Mouse (Mus musculus) embryonic facial prominence, embryonic 10.5 days (tissue): ENCODE data around the gene Akt1s1. TPM values are rescaled to one million over a fixed set of nuclear protein-coding genes. Genes with fewer than 3 reads are reported as not detected.
A peak's percentile ranks its signal among the peaks of the same experiment; 100 is the strongest.

Source experiments
- DNase-seq: peaks from one replicate; pipeline ENCODE4 v3.0.0-alpha.2; 2017; ENCODE audit warnings: low spot score
- H3K27ac ChIP-seq: fragments of 300-500 bp; sonication (generic); replicated peaks from 2 replicates; pipeline ENCODE4 v1.5.1; 2016; ENCODE audit warnings: mild to moderate bottlenecking
- H3K27me3 ChIP-seq: fragments of 300-500 bp; sonication (generic); replicated peaks from 2 replicates; pipeline ENCODE4 v1.6.1; 2016; ENCODE audit warnings: low read depth, mild to moderate bottlenecking; ENCODE audit not compliant: poor library complexity, severe bottlenecking
- H3K36me3 ChIP-seq: fragments of 300-500 bp; sonication (generic); replicated peaks from 2 replicates; pipeline ENCODE4 v1.6.1; 2016; ENCODE audit warnings: mild to moderate bottlenecking, moderate library complexity
- H3K4me1 ChIP-seq: fragments of 300-500 bp; sonication (generic); 2 replicates; pipeline ENCODE4 v1.6.1; 2016
- H3K4me3 ChIP-seq: fragments of 300-500 bp; sonication (generic); 2 replicates; pipeline ENCODE4 v1.5.1; 2016; ENCODE audit warnings: mild to moderate bottlenecking, moderate library complexity
- H3K9me3 ChIP-seq: fragments of 300-500 bp; sonication (generic); 2 replicates; pipeline ENCODE4 v1.6.1; 2016; ENCODE audit warnings: mild to moderate bottlenecking
- WGBS: fragments of 180-500 bp; shearing (Covaris S2); methylation state at CpG from one replicate; pipeline ENCODE4 v1.1.7; 2016; 5-methylcytosine and 5-hydroxymethylcytosine counted together
- polyA plus RNA-seq: library from polyadenylated mRNA; unstranded; fragments of >200 nt; fragmentation: Nextera tagmentation; extraction: Ambion mirVana; gene quantifications from 2 replicates; pipeline ENCODE4 v1.2.1, GENCODE M21; 2016

Gene Akt1s1
- polyA plus RNA-seq, 1 experiment from 2014 or later: 95.4 TPM

DNA sequence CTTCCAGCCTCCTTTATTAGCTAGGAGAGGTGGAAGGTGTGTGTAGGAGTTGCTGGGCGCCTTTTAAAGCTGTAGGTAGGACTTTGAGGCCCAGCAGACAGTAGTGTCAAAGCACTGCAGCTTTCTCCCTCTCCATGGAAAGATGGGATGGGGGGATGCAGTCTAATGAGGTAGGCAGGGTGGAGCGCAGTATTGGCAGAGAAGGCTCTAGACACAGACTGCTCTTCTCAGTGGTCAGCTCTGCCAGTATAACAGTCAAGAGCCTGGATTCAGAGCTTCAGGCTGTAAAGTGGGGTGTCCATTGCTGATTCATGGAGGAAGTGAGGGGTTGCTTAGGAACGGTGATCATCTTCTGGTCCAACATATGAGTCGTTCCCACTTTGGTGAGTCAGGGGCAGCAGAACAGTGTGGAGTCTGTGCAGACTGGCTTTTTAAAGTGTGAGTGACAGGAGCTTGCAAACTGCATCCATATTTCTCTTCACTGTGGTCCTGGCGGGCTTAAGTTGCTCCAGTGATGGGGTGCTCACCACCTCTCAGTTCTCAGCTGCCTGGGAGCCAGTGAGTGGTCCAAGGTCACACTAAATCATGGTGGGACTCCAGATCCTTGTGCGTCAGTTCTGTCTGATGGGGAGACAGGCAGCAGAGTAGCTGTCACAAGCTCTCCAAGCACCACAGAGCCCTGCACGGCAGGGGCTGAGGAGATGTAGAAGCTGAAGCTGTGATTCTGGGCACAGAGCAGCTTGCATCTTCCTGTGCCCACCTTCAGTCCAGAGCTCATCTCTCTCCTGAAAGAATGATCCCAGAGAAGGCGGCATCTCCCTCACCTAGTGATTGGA is 2.2 kb downstream of the Akt1s1 start:
- WGBS: 80% methylated on average over 8 of the region's 8 CpGs
- Histone ChIP-seq H3K4me3 (peak overlapping the region; percentile 82), H3K36me3 (peaks cover 36% of the 10 kb centered on the region), H3K27me3 (no peaks in the 10 kb centered on the region), H3K27ac (peak overlapping the region; percentile 92), H3K9me3 (no peaks in the 10 kb centered on the region), H3K4me1 (peaks cover 64% of the 10 kb centered on the region)
- DNase-seq: no peak

DNA sequence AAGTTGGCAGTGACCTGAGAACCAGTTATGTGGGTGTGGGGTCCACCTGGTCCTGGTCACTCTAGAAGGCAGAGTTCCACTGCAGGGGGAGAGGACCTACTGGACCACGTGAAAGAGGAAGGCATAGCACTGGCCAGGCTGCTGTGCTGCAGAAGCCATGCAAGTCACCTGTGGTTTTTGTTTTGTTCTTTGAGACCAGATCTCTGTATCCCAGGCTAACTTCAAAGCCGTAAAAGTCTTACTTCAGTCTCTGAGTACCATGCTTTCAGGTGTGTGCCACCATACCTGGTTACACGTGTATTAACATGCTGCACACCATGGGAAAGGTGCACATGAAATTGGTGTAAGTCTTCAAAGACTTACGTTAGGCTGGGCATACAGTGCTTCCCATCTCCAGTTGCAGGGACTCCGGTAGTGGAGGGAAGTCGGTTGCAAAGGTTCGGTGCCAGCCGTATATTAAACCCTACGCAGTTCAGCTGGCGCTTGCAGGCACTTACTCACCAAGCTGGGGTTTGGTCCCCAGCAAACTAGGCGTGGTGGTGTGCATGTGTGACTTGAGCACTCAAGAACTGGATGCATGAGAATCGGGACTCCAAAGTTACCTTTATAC is 2.9 kb downstream of the Akt1s1 start:
- H3K27ac ChIP-seq: no peak overlapping the region
- H3K9me3 ChIP-seq: no peaks in the 10 kb centered on the region
- peaks cover 28% of the 10 kb centered on the region for H3K36me3 ChIP-seq
- WGBS: 92% methylated on average over 12 of the region's 12 CpGs
- H3K27me3 ChIP-seq: no peaks in the 10 kb centered on the region
- H3K4me1 ChIP-seq: peaks cover 69% of the 10 kb centered on the region
- DNase-seq: no peak
- H3K4me3 ChIP-seq: peak overlapping the region; percentile 82

DNA sequence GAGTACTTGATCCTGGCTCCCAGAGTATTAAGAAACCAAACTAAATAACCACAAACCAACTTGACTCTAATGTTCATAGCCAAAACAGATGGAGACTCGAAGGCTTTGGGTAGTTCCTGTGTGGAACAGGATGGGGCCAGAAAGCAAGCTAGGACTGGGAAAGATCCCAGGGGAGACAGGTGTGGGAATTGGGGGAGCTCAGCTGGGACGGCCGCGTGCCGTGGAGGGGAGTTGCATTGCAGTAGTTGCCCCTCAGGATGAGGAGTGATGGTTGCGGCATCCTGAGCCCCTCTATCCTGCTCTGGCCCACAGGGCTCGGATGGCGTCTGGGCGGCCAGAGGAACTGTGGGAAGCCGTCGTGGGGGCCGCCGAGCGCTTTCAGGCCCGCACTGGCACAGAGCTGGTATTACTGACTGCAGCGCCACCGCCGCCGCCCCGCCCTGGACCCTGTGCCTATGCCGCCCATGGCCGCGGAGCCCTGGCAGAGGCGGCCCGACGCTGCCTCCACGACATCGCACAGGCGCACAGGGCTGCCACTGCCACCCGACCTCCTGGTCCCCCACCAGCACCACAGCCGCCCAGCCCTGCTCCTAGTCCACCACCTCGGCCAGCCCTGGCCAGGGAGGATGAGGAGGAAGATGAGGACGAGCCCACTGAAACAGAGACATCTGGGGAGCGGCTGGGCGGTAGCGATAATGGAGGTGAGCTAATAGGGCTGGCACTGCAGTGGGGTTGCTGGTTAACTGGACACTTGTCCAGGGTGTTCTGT is 3.7 kb downstream of the Akt1s1 start:
- Histone ChIP-seq H3K4me3 (peak overlapping the region; percentile 62), H3K36me3 (peaks cover 25% of the 10 kb centered on the region), H3K27me3 (no peaks in the 10 kb centered on the region), H3K4me1 (peaks cover 72% of the 10 kb centered on the region), H3K9me3 (no peaks in the 10 kb centered on the region), H3K27ac (no peak overlapping the region)
- DNase-seq: no peak
- WGBS: 91% methylated on average over 36 of the region's 36 CpGs

DNA sequence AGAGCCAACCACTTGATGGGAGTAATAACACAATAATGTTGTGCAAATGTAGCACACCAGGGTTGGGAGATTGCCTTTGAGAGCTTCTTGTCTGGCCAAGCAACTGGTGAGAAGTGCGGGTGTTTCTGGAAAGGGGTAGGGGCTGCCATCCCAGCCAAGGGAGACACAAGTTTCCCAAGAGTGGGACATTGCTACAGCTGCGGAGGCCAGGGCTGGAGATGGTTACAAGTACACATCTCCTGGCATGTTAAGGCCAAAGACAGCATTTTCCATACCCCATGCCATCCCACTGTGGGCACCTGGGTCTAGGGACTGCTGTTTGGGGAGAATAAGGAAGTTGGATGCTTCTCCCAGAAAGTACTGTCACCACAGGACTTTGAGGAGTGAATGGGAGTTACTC is 4.3 kb downstream of the Akt1s1 start:
- no peaks in the 10 kb centered on the region for H3K27me3 ChIP-seq
- no peak overlapping the region for H3K27ac ChIP-seq
- no peaks in the 10 kb centered on the region for H3K9me3 ChIP-seq
- H3K36me3 ChIP-seq: peaks cover 25% of the 10 kb centered on the region
- WGBS: 98% methylated on average over 2 of the region's 2 CpGs
- peak overlapping the region; percentile 62; the same call in 1 of the 2 replicates for H3K4me3 ChIP-seq
- DNase-seq: no peak
- H3K4me1 ChIP-seq: peaks cover 72% of the 10 kb centered on the region

DNA sequence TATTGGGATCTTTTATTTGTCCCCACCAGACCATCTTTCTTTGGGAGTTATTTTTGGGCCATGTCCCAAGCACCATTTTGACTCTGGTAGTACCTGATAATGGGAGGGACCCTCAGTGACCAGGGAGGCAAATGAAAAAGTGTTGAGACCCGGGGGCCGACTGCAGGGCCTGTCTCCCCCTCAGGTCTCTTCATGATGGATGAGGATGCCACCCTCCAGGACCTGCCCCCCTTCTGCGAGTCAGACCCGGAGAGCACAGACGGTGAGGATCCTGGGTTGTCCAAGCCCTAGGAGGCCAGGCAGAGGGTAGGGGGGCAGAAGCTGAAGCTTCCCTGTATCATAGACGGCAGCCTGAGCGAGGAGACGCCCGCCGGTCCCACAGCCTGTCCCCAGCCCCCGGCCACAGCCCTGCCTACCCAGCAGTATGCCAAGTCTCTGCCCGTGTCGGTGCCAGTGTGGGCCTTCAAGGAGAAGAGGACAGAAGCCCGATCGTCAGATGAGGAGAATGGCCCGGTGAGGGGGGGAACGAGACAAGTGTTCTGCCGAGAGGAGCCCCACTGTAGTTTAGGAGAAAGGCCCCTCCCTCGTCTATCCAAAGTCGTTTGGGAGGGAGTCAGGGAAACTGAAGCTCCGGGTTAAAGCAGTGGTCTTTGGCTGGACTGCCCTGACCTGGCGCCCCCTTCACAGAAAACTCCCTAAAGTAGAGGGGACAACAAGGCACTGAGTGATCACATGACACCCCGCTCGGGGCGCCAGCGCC is 5.0 kb downstream of the Akt1s1 start:
- H3K9me3 ChIP-seq: no peaks in the 10 kb centered on the region
- peaks cover 76% of the 10 kb centered on the region for H3K4me1 ChIP-seq
- 36% methylated on average over 26 of the region's 26 CpGs for WGBS
- DNase-seq: peak; percentile 26
- H3K36me3 ChIP-seq: peaks cover 30% of the 10 kb centered on the region
- peak overlapping the region; percentile 83 for H3K27ac ChIP-seq
- no peaks in the 10 kb centered on the region for H3K27me3 ChIP-seq
- H3K4me3 ChIP-seq: peak overlapping the region; percentile 62

DNA sequence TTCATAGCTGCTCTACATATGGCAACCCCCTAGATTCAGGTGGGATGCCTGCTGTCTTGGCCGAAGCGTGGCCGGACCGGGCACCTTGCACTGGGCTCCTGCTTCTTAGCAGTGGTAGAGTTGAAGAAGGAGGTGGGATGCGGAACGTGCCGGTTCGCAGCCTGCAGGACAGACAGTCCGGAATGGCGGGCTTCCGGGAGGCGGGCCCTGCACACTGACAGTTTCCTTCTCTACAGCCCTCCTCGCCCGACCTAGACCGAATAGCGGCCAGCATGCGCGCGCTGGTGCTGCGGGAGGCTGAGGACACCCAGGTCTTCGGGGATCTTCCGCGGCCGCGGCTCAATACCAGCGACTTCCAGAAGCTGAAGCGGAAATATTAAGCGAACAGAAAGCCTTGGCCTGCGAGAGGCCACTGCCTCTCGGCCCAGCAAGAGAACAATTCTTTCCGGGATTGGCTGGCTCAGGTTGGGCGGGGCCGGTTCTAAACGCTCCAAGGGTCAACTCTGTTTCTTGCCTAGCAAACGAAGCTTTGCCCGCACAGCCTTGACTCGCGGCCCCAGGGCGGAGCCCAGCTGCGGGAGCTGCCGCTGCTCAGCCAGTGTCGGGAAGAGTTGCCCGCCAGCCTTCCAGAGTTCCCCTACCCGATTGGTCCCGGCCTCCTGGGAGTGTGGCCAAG is 5.7 kb downstream of the Akt1s1 start:
- Histone ChIP-seq H3K27ac (peak overlapping the region; percentile 83), H3K4me1 (peaks cover 76% of the 10 kb centered on the region), H3K4me3 (peak overlapping the region; percentile 62), H3K9me3 (no peaks in the 10 kb centered on the region), H3K36me3 (peaks cover 31% of the 10 kb centered on the region), H3K27me3 (no peaks in the 10 kb centered on the region)
- 3% methylated on average over 45 of the region's 45 CpGs for WGBS
- DNase-seq: peak; percentile 83

DNA sequence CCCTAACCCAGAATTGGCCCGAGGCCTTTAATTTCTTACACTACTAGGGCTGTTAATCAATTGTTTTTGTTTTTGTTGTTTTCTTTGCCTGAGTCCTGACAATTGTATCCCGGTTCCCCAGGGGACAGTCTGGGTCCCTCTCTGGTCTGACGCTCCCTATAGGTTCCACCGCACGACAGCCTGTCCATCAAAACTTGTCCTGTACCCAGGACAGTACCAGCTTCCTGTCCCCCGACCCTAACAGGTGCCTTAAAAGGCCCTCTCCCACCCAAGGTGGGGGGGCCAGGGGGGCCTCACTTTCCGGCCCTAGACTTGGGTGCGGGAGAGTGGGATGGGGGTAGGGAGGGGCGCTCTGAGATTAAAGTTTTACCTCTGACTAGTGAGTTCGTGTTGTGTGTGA is 6.2 kb downstream of the Akt1s1 start:
- 50% methylated on average over 10 of the region's 10 CpGs for WGBS
- H3K4me1 ChIP-seq: peaks cover 80% of the 10 kb centered on the region
- H3K4me3 ChIP-seq: peak overlapping the region; percentile 62
- H3K9me3 ChIP-seq: no peaks in the 10 kb centered on the region
- no peak for DNase-seq
- H3K36me3 ChIP-seq: peaks cover 37% of the 10 kb centered on the region
- H3K27me3 ChIP-seq: no peaks in the 10 kb centered on the region
- H3K27ac ChIP-seq: peak overlapping the region; percentile 83

DNA sequence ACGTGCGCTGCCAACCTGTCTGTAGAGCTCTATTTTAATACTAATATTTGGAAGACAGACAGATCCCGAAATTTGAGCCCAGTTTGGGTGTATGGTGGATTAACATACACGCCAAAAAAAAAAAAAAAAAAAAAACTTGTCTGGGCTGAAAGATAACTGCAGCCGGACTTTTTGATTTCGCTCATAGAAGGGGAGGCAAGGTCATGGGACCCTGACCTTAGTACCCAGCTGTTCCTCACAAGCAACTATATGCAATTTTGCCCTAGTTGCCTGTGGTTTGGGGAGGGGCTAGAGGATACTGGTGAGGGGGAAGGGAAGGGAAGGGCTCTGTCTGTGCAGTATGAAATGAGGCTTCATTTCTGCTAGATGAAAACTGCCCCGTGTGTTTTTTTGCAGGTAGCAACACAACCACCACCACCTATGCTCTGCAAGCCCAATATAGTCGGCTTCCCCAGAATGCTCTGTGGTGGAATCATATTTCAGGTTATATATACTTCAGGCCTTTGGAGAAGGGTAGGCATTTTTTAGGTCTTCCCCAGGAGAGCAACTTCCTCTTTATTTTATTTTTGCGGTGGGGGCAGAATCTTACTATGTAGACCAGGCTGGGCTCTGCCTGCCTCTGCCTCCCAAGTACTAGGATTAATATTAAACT is 7.6 kb downstream of the Akt1s1 start:
- no peak for DNase-seq
- H3K27ac ChIP-seq: peak overlapping the region; percentile 91
- no peaks in the 10 kb centered on the region for H3K9me3 ChIP-seq
- peaks cover 43% of the 10 kb centered on the region for H3K36me3 ChIP-seq
- no peaks in the 10 kb centered on the region for H3K27me3 ChIP-seq
- H3K4me3 ChIP-seq: peak overlapping the region; percentile 87
- peaks cover 81% of the 10 kb centered on the region for H3K4me1 ChIP-seq
- WGBS: 68% methylated on average over 9 of the region's 9 CpGs

DNA sequence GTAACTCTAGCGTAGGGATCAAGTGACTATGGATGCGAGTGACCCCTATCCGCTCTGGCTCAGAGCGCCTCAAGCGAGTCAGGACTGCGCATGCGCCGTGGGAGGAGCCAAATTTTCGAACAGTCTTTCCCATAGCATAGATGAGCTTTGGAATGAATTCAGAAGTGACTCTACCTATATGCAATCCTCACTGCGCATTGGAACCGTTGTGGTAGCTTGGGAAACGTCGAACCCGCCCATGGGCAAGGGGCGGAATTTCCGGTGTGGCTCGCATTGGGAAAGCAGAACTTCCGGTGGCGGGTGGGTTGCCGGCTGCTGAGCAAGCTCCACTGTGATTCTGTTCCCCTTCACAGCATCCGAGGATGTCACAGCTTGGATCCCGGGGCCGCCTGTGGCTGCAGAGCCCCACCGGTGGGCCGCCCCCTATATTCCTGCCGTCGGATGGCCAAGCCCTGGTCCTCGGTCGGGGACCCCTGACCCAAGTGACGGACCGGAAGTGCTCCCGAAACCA is 8.3 kb downstream of the Akt1s1 start, which contains the start of gene Pnkp:
TSS of gene Pnkp (plus strand) at position 98 of the 511 bp plus-strand sequence.
- no peaks in the 10 kb centered on the region for H3K9me3 ChIP-seq
- H3K27me3 ChIP-seq: no peaks in the 10 kb centered on the region
- H3K4me3 ChIP-seq: peak within 1 kb of the TSS; percentile 87
- H3K27ac ChIP-seq: peak within 1 kb of the TSS; percentile 91
- H3K36me3 ChIP-seq: peaks cover 47% of the 10 kb centered on the region
- WGBS: under 1% methylated on average over 32 of the region's 32 CpGs
- peak; percentile 90 for DNase-seq
- H3K4me1 ChIP-seq: peaks cover 79% of the 10 kb centered on the region

DNA sequence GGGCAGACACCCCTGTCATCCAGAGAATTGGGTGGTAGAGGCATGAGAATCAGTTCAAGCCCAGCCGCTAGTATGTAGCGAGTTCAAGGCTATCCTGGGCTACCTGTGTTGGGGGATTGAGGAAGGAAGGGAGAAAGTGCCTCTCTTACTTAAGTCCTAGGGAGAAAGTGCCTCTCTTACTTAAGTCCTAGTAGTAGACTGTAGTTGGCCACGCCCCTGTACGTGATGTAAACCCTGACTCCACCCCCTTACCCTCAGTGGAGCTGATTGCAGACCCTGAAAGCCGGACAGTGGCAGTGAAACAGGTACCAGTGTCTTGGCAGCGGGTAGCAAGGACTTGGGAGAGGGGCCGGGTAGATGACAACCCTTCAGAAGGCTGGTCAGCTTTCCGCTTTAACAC is 9.1 kb downstream of the Akt1s1 start:
- Histone ChIP-seq H3K4me3 (peak overlapping the region; percentile 87), H3K4me1 (peaks cover 72% of the 10 kb centered on the region), H3K27me3 (no peaks in the 10 kb centered on the region), H3K27ac (peak overlapping the region; percentile 91), H3K9me3 (no peaks in the 10 kb centered on the region), H3K36me3 (peaks cover 47% of the 10 kb centered on the region)
- 28% methylated on average over 8 of the region's 8 CpGs for WGBS
- DNase-seq: no peak

DNA sequence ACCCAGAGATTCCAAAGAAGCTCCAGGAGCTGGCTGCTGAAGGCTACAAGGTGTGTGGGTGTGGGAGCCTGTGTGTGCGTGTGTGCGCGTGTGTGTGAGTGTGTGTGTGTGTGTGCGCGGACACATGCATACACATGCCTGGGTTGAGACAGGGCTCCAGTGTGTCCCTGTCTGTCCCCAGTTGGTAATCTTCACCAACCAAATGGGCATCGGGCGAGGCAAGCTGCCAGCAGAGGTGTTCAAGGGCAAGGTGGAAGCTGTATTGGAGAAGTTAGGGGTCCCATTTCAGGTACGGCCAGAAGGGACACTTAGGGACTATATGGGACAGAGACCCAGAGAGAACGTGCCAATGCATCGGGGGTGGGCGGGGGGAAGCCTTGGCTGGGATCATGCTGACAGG is 11.1 kb downstream of the Akt1s1 start:
- DNase-seq: no peak
- peaks cover 55% of the 10 kb centered on the region for H3K4me1 ChIP-seq
- 92% methylated on average over 11 of the region's 11 CpGs for WGBS
- no peaks in the 10 kb centered on the region for H3K9me3 ChIP-seq
- no peak overlapping the region for H3K27ac ChIP-seq
- no peaks in the 10 kb centered on the region for H3K27me3 ChIP-seq
- H3K4me3 ChIP-seq: peak overlapping the region; percentile 16; the same call in 1 of the 2 replicates
- H3K36me3 ChIP-seq: peaks cover 57% of the 10 kb centered on the region
